In the genomic region with DNA sequence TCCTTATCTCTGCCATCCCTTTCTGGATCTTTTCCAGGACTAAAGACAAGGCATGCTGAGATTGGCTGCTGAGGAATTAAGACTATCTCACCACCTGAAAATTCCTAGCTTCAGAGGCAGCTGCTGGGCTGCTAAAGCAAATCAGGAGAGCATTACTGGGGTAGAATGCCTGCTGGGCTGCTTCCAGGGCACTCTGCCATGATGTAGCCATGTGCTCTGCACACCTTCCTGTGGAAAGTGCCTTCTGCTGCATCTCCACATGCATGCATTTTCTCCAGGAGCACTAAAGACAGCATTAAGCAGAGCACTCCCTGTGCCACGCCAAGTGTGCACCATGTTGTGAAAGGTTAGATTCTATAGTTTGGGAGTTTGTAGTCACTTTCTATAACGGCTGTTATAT, we compare ENCODE assay signal across 16 mouse cellular contexts. TPM values are rescaled to one million over a fixed set of nuclear protein-coding genes. Genes with fewer than 3 reads are reported as not detected.
DNase-seq lines count a peak whose midpoint lies in the region; ATAC-seq lines count a peak whose summit lies in the region.
"Had no signal": no experiment of that assay in that cellular context is flagged by ENCODE, and none has a peak within 500 bp of the region (broad histone marks: within the 10 kb centered on the region; RNA-seq: fewer than 3 reads in every experiment).

No protein-coding gene starts in this region.

- no peaks in the 10 kb centered on the region for H3K9me3 ChIP-seq in forebrain, embryonic 14.5 days (replicated peaks; ENCODE audit: control insufficient read depth, low read length)
- H3K9me3 ChIP-seq in forebrain, embryonic 11.5 days (ENCODE audit: control insufficient read depth, low read length): no peaks in the 10 kb centered on the region
- H3K9me3 ChIP-seq in kidney, embryonic 16.5 days (ENCODE audit: low read length): no peaks in the 10 kb centered on the region
- H3K9me3 ChIP-seq: forebrain, embryonic 13.5 days; hindbrain, embryonic 10.5 days; liver, embryonic 13.5 days had no signal

- H3K27me3 ChIP-seq in forebrain, embryonic 14.5 days (replicated peaks; ENCODE audit: control insufficient read depth, insufficient read depth, low read length): no peaks in the 10 kb centered on the region
- H3K27me3 ChIP-seq in forebrain, embryonic 11.5 days (ENCODE audit: control insufficient read depth, insufficient read depth, low read length): no peaks in the 10 kb centered on the region
- no peaks in the 10 kb centered on the region for H3K27me3 ChIP-seq in kidney, embryonic 16.5 days (ENCODE audit: insufficient read depth, low read length)
- H3K27me3 ChIP-seq: forebrain, embryonic 13.5 days; liver, embryonic 13.5 days had no signal

- no peak overlapping the region for H3K4me3 ChIP-seq in forebrain, embryonic 14.5 days (ENCODE audit: low read depth, low read length)
- H3K4me3 ChIP-seq in forebrain, embryonic 11.5 days (ENCODE audit: low read depth, low read length): no peak overlapping the region
- H3K4me3 ChIP-seq in kidney, embryonic 16.5 days (ENCODE audit: low read length): no peak overlapping the region
- H3K4me3 ChIP-seq: forebrain, embryonic 13.5 days; hindbrain, embryonic 10.5 days; liver, embryonic 13.5 days had no signal

- H3K27ac ChIP-seq in forebrain, embryonic 14.5 days (ENCODE audit: low read depth, low read length): no peak overlapping the region
- H3K27ac ChIP-seq in forebrain, embryonic 11.5 days (ENCODE audit: low read depth, low read length): no peak overlapping the region
- H3K27ac ChIP-seq in kidney, embryonic 16.5 days (ENCODE audit: low read length): no peak overlapping the region
- H3K27ac ChIP-seq: forebrain, embryonic 13.5 days; hindbrain, embryonic 10.5 days; liver, embryonic 13.5 days had no signal

- WGBS in forebrain, embryonic 14.5 days: 87% methylated on average over 2 of the region's 2 CpGs
- WGBS in forebrain, embryonic 11.5 days: 87% methylated on average over 2 of the region's 2 CpGs
- WGBS in kidney, embryonic 16.5 days: 91% methylated on average over 2 of the region's 2 CpGs

- H3K4me2 ChIP-seq in forebrain, embryonic 14.5 days (ENCODE audit: low read length): no peak overlapping the region
- H3K4me2 ChIP-seq in forebrain, embryonic 11.5 days (ENCODE audit: low read depth, low read length, severe bottlenecking): no peak overlapping the region
- no peak overlapping the region for H3K4me2 ChIP-seq in kidney, embryonic 16.5 days (replicated peaks; ENCODE audit: low read depth, low read length)
- H3K4me2 ChIP-seq: forebrain, embryonic 13.5 days; liver, embryonic 13.5 days had no signal

- no peak overlapping the region for H3K9ac ChIP-seq in forebrain, embryonic 14.5 days (ENCODE audit: low read length)
- H3K9ac ChIP-seq in forebrain, embryonic 11.5 days (ENCODE audit: low read length): no peak overlapping the region
- no peak overlapping the region for H3K9ac ChIP-seq in kidney, embryonic 16.5 days (replicated peaks; ENCODE audit: low read length)
- H3K9ac ChIP-seq: forebrain, embryonic 13.5 days; liver, embryonic 13.5 days had no signal

- DNase-seq in forebrain, embryonic 14.5 days (ENCODE audit: low spot score): peak; percentile 24
- DNase-seq in forebrain, embryonic 11.5 days (ENCODE audit: low spot score): no peak
- DNase-seq in kidney, postnatal 10 days: peak; percentile 22
- peak; percentile 93 to 96 for DNase-seq in cerebellum, postnatal 14 days
- DNase-seq in kidney, postnatal 4 days: no peak
- DNase-seq in layer of hippocampus, adult 18-20 months (ENCODE audit: low spot score in 2 of 2): no peak
- DNase-seq: heart, adult 18-20 months; kidney, postnatal 14 days; liver, embryonic 13.5 days; lung, postnatal 10 days; retina, postnatal 1 day had no signal

- no peaks in the 10 kb centered on the region for H3K4me1 ChIP-seq in forebrain, embryonic 14.5 days (ENCODE audit: control insufficient read depth, insufficient read depth, low read length)
- no peaks in the 10 kb centered on the region for H3K4me1 ChIP-seq in forebrain, embryonic 11.5 days (replicated peaks; ENCODE audit: control insufficient read depth, insufficient read depth, low read length)
- no peaks in the 10 kb centered on the region for H3K4me1 ChIP-seq in kidney, embryonic 16.5 days (ENCODE audit: insufficient read depth, low read length)
- H3K4me1 ChIP-seq: forebrain, embryonic 13.5 days; hindbrain, embryonic 10.5 days; liver, embryonic 13.5 days had no signal

- H3K36me3 ChIP-seq in forebrain, embryonic 14.5 days (ENCODE audit: control insufficient read depth, insufficient read depth, low read length): no peaks in the 10 kb centered on the region
- no peaks in the 10 kb centered on the region for H3K36me3 ChIP-seq in forebrain, embryonic 11.5 days (ENCODE audit: control insufficient read depth, insufficient read depth, low read length)
- H3K36me3 ChIP-seq in kidney, embryonic 16.5 days (ENCODE audit: insufficient read depth, low read length): no peaks in the 10 kb centered on the region
- H3K36me3 ChIP-seq: hindbrain, embryonic 10.5 days; liver, embryonic 13.5 days had no signal

- no peak for ATAC-seq in forebrain, embryonic 14.5 days
- no peak for ATAC-seq in forebrain, embryonic 11.5 days (replicated peaks; ENCODE audit: low FRiP score)
- no peak for ATAC-seq in kidney, embryonic 16.5 days (ENCODE audit: low FRiP score, low TSS enrichment)
- ATAC-seq in cerebellum, adult (ENCODE audit: insufficient number of reproducible peaks, low FRiP score, low TSS enrichment): peak; percentile 94
- ATAC-seq: forebrain, embryonic 13.5 days; intestine, embryonic 16.5 days had no signal

RNA-seq across cellular contexts. Expression of a gene that starts 16.6 kb away (rescaled TPM):
- polyA plus RNA-seq in forebrain, embryonic 14.5 days (2014; fragmentation: Nextera tagmentation; extraction: Ambion mirVana): 5.5 and 7.0 TPM in 2 replicates
- polyA plus RNA-seq in forebrain, embryonic 11.5 days (2014; fragmentation: Nextera tagmentation; extraction: Ambion mirVana): 5.4 and 5.7 TPM in 2 replicates
- 22.8 and 23.0 TPM in 2 replicates for polyA plus RNA-seq in kidney, embryonic 16.5 days (2015; fragmentation: Nextera tagmentation; extraction: Ambion mirVana)
- total RNA-seq in layer of hippocampus, adult 18-20 months (2021): 1 to 10 TPM; 1.8 to 2.0 TPM

Comparison
In these comparisons a context has a peak if more than half of its experiments do, and no peak if none do; other contexts are left out.
1. DNase-seq: peak in forebrain, embryonic 14.5 days (single experiment), kidney, postnatal 10 days (single experiment) and cerebellum, postnatal 14 days (2 of 2); none in forebrain, embryonic 11.5 days (single experiment), kidney, postnatal 4 days (0 of 2) and layer of hippocampus, adult 18-20 months (0 of 2).